Mouse (Mus musculus) brain, embryonic 14.5 days (tissue): ENCODE measurements around the gene Rpl9-ps1. TPM values are rescaled to one million over a fixed set of nuclear protein-coding genes. Genes with fewer than 3 reads are reported as not detected.

Experiments
- DNase-seq: peaks from one replicate; pipeline ENCODE4 v3.0.0-alpha.2; 2011; ENCODE audit warnings: low read depth
- CTCF ChIP-seq: fragments of 200-500 bp; IDR thresholded peaks from 2 replicates; pipeline ENCODE4 v1.5.1; 2012; ENCODE audit warnings: inconsistent platforms, mild to moderate bottlenecking, moderate library complexity, borderline replicate concordance; ENCODE audit not compliant: insufficient read depth, insufficient read length; ENCODE audit errors: extremely low read depth
- POLR2A ChIP-seq: fragments of 200-500 bp; IDR thresholded peaks from 2 replicates; pipeline ENCODE4 v1.6.1; 2012; ENCODE audit warnings: mild to moderate bottlenecking, inconsistent platforms, borderline replicate concordance; ENCODE audit not compliant: poor library complexity, insufficient read depth, insufficient read length, severe bottlenecking; ENCODE audit errors: extremely low read depth
- polyA plus RNA-seq: library from polyadenylated mRNA; depleted of rRNA; stranded (reverse); fragments of >200 nt; gene quantifications from 2 replicates; pipeline ENCODE4 v1.2.3, GENCODE M21; 2012; rRNA removed

The Rpl9-ps1 gene
- not detected in 2 replicates for polyA plus RNA-seq

DNA sequence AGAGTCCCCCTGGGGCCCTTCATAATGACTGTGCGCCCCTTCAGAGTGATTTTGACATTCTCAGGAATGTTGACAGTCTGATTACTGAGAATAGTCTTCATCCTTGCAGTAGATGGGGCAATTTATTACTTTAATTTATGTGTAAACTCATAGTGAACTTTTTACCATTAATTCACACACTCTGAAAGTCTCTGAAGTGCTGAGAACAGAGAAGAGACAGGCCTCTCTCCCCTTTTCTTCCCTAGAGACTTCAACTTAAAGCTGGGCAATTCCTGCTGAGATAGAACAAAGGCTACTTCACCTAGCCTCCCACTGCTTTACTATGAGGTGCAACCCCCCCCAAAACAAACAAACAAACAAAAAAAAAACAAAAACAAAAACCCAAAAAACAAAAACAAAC is at the start of gene Rpl9-ps1:
Rpl9-ps1 (minus strand) TSS at position 101 of the 400 bp plus-strand sequence.
- no peak for TF ChIP-seq POLR2A
- no peak for TF ChIP-seq CTCF
- no peak for DNase-seq

DNA sequence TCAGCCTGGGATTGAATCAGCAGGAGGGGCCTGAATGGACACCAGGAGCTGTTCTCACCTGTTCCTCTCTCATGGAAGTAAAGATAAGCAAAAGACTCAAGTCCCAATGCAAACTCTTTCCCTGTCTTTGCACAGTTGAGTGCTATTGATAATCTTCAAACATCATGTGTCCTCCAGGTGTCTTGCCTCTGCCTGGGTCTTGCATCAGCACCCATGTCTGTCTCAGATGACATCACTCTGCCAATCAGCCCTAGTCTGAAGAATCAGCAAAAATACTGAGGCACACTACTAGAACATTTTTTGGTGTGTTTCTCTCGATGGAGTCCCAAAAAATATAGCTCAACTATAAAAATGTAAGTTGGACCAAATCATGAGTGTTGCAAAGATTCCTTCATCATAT is 46.6 kb upstream of the Rpl9-ps1 start:
- DNase-seq, result no peak
- TF ChIP-seq CTCF (no peak), POLR2A (no peak)

GRCm38 (mm10) chr11:83689918-83690317 is 44.5 kb upstream of the Rpl9-ps1 start:
- TF ChIP-seq POLR2A, result no peak
- no peak for TF ChIP-seq CTCF
- DNase-seq, result no peak

GRCm38 (mm10) chr11:83675665-83676064 is 30.2 kb upstream of the Rpl9-ps1 start:
- no peak for DNase-seq
- no peak for TF ChIP-seq CTCF
- TF ChIP-seq POLR2A, result no peak

GRCm38 (mm10) chr11:83671743-83672142 is 26.3 kb upstream of the Rpl9-ps1 start:
- DNase-seq, result no peak
- no peak for TF ChIP-seq POLR2A
- TF ChIP-seq CTCF, result no peak

DNA sequence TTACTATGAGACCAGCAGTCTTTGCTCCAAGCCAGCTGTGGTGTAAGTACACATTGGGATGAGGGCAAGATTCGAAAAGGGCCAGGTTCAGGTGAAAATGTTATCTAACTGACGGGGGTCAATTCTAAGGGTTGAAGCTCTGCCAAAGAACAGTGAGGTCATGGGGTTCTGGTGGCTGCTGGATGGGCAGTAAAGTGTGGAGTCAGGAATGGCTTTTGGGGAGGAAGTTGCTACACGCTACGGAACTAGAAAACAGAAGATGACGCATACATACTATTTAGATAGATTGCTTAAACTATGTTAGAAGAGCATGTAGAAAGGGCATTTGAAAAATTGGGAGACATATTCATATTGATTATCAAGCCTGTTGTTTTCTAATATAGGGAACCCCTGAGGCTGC is 18.1 kb upstream of the Rpl9-ps1 start:
- no peak for TF ChIP-seq CTCF
- DNase-seq, result no peak

GRCm38 (mm10) chr11:83662204-83662603 is 16.8 kb upstream of the Rpl9-ps1 start, which contains the start of gene Ccl4:
Ccl4 (plus strand) TSS chr11:83662584.
- TF ChIP-seq CTCF, result no peak
- no peak for TF ChIP-seq POLR2A
- DNase-seq, result no peak

DNA sequence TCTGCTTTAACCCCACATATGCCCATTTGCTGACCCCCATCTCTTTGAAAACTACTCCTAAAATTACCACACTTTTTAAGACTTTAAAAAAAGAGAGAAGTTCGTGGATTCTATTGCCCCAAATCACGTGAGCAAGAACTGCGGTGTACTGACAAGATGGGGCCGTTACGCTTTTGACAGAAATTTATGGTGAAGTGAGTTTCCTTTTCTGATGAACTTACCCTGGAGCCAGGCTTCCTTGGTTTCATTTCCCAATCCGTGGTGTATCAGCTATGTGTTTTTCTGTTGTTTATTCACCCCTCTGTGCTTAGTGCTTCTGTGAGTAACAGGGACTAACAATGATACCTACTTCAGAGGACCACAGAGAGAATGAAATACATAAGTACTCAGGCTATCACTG is 13.4 kb upstream of the Rpl9-ps1 start:
- no peak for DNase-seq
- TF ChIP-seq CTCF, result no peak
- no peak for TF ChIP-seq POLR2A

DNA sequence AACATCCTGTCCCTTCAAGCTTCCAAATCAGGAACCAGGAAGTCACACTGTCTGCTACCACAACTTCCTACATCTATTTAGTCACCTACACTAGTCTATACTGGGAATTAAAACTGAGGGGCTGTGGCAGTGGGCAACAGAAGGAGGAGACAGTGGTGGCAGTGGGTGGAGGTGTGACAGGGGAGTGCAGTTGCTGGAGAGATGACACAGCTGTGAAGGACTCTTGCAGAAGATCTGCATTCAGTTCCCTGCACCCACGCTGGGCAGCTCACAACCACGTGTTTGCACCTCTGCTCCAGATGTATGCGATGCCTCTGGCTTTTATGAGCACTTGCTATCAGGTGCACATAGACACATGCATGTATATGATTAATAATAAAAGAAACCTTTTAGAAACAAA is 12.1 kb upstream of the Rpl9-ps1 start:
- DNase-seq, result no peak
- no peak for TF ChIP-seq POLR2A
- TF ChIP-seq CTCF, result no peak

DNA sequence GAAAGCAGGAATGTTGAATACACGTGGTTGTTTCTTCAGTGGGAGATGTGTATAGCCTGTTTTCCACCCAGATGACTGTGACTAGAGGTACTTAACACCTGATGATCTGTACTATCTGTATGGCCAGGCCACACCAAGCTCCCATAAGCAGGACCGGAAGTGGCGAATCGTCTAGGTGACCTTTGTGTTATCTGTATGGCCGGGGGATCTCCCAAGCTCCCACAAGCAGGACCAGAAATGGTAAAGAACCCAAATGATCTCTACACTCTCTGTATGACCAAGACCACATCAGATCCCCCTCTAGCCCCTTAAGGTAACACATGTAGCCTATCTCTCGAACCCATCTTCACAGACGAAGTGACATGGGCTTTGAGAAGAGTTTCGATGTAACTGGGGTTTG is 9.2 kb upstream of the Rpl9-ps1 start:
- TF ChIP-seq CTCF (no peak), POLR2A (no peak)

GRCm38 (mm10) chr11:83649305-83649841 is 4.0 kb upstream of the Rpl9-ps1 start, which contains the start of gene Ccl3:
Ccl3 (minus strand) TSS chr11:83649355.
- TF ChIP-seq CTCF (no peak), POLR2A (no peak)
- DNase-seq, result peak; percentile 7

More for the DNA sequence above, 9.2 kb upstream of the Rpl9-ps1 start:
- DNase-seq, result no peak

DNA sequence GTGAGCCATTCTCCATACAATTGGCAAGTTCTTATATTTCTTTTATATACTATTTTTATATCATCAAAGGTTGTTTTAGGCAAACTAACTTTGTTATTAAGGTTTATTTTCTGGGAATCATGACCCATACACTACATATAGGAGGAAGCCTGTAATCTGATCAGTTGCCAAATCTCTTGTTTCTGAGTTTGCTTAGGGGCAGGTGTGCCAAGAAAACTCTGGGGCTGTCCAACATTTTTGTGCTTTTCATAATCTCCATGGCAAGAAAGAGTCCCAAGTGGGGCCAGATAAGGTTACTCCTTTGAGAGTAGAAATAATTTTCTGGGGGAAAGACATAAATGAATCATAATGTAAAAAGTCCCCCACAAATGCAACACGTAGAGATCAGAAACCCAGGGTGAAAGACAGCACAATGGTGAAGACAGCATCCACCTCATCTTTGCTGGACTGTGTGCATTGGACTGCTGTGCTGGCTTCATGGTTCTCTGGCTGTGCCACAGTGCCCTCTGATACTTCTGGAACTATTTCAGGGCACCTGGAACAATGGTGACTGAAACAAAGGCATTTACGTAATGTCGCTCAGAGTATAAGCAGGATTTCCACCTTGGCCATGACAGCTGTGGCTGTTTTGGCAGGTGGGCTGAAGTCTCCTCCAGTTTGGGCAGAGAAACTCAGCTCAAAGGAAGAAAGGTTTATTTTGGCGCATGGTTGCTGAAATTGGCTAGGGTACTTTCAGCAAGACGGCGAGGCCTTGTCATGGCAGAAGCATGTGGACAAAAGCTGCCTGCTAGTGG is 1.1 kb upstream of the Rpl9-ps1 start:
- TF ChIP-seq POLR2A (no peak), CTCF (no peak)

DNA sequence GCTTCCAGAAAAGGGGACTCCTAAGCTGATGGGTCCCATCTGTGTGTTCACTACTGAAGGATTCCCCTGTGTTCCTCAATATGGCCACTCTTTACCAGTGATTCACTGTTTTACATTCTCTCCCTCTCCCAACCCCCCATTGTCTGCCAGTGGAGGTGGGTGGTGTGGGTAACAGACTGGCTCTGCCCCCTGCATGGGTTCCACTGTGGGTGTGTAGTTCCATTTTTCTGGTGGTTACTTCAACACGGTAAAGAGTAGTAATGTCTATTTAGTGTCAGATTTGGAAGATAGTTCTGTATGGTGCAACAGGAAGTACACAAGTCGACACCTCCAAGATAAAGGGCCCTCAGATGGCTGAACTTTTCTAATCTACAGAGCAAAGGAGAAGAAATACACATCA is 4.2 kb downstream of the Rpl9-ps1 start:
- TF ChIP-seq POLR2A, result no peak
- no peak for TF ChIP-seq CTCF
- no peak for DNase-seq

More for the DNA sequence above, 1.1 kb upstream of the Rpl9-ps1 start:
- DNase-seq, result no peak

- TF ChIP-seq CTCF (no peak), POLR2A (no peak)
Observed at GRCm38 (mm10) chr11:83640141-83640540, 5.3 kb downstream of the Rpl9-ps1 start.

More at GRCm38 (mm10) chr11:83640141-83640540, 5.3 kb downstream of the Rpl9-ps1 start:
- DNase-seq, result no peak
